Mouse (Mus musculus): ENCODE measurements around the gene Thada.

The Thada gene

GRCm38 (mm10) chr17:84369769-84370168 lies 96.2 kb downstream of the Thada start:
- no peak for DNase-seq (ENCODE audit: low spot score)

GRCm38 (mm10) chr17:84368213-84369014 lies 97.6 kb downstream of the Thada start:
- DNase-seq (ENCODE audit: low spot score), result no peak

GRCm38 (mm10) chr17:84367663-84368062 lies 98.3 kb downstream of the Thada start:
- DNase-seq (ENCODE audit: low spot score), result no peak

GRCm38 (mm10) chr17:84365791-84366301 lies 100.2 kb downstream of the Thada start:
- no peak for DNase-seq (ENCODE audit: low spot score)

GRCm38 (mm10) chr17:84365006-84365716 lies 100.8 kb downstream of the Thada start:
- DNase-seq (ENCODE audit: low spot score), result no peak

GRCm38 (mm10) chr17:84363444-84363843 lies 102.6 kb downstream of the Thada start:
- no peak for DNase-seq (ENCODE audit: low spot score)

GRCm38 (mm10) chr17:84362581-84363286 lies 103.3 kb downstream of the Thada start:
- DNase-seq (ENCODE audit: low spot score), result no peak

- no peak for DNase-seq (ENCODE audit: low spot score)
These were observed 105.0 kb downstream of the Thada start for GRCm38 (mm10) chr17:84361006-84361405.

- DNase-seq (ENCODE audit: low spot score), result no peak
These were observed 106.2 kb downstream of the Thada start for GRCm38 (mm10) chr17:84359810-84360209.

GRCm38 (mm10) chr17:84358951-84359644 lies 106.9 kb downstream of the Thada start:
- DNase-seq (ENCODE audit: low spot score), result no peak

GRCm38 (mm10) chr17:84357776-84358175 lies 108.2 kb downstream of the Thada start:
- DNase-seq (ENCODE audit: low spot score), result no peak

- no peak for DNase-seq (ENCODE audit: low spot score)
These were observed 109.7 kb downstream of the Thada start for GRCm38 (mm10) chr17:84356056-84356887.

- DNase-seq (ENCODE audit: low spot score), result no peak
These were observed 111.0 kb downstream of the Thada start for GRCm38 (mm10) chr17:84355006-84355405.

- no peak for DNase-seq (ENCODE audit: low spot score)
These were observed 112.1 kb downstream of the Thada start for GRCm38 (mm10) chr17:84353902-84354311.

GRCm38 (mm10) chr17:84353224-84353901 lies 112.6 kb downstream of the Thada start:
- DNase-seq (ENCODE audit: low spot score), result no peak

- DNase-seq (ENCODE audit: low spot score), result no peak
These were observed 113.2 kb downstream of the Thada start for GRCm38 (mm10) chr17:84352790-84353154.

GRCm38 (mm10) chr17:84351912-84352789 lies 113.9 kb downstream of the Thada start:
- no peak for DNase-seq (ENCODE audit: low spot score)

GRCm38 (mm10) chr17:84351276-84351675 lies 114.7 kb downstream of the Thada start:
- no peak for DNase-seq (ENCODE audit: low spot score)

- DNase-seq (ENCODE audit: low spot score), result no peak
These were observed 117.1 kb downstream of the Thada start for GRCm38 (mm10) chr17:84348865-84349264.

Measured in urinary bladder, postnatal 25 days (tissue).